ENCODE assay signal across 8 mouse cellular contexts in the genomic region with DNA sequence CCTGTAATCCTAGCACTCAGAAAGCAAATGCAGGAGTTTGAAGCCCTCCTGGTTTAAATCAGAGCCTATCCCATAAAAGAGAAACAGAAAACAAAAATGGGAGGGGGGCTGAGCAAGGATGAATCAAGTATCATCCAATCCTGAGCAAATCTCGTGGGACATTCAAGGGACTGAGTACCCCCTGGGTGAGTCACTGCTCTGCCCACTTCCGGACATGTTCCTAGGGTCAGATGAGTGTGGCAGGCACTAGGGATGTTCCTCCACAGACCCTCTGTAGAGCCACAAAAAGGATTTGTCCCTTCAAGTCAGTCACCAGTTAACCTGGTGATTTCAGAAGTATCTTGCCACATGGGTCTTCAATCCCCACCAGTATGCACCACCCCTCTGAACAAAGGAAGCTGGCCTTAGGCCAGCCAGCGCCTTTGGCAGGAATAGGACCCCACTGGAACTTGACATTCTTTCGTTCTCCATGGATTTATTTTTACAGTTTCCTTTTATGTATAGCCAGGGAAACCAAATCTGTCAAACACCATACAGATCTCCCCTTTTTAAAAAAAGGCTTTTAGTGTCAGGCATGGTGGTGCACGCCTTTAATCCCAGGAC. TPM values are rescaled to one million over a fixed set of nuclear protein-coding genes. Genes with fewer than 3 reads are reported as not detected.
DNase-seq lines count a peak whose midpoint lies in the region; ATAC-seq and TF ChIP-seq lines count a peak whose summit lies in the region.
"Had no signal": no experiment of that assay in that cellular context is flagged by ENCODE, and none has a peak within 500 bp of the region (broad histone marks: within the 10 kb centered on the region; RNA-seq: fewer than 3 reads in every experiment).

No protein-coding gene starts in this region.

- H3ac ChIP-seq in C2C12 (ENCODE audit: control insufficient read depth, insufficient read length, low read depth) = peak overlapping the region; percentile 26

- peaks cover 98% of the 10 kb centered on the region for H3K4me1 ChIP-seq in kidney, embryonic 15.5 days
- peaks cover 97% of the 10 kb centered on the region for H3K4me1 ChIP-seq in limb, embryonic 13.5 days

- WGBS in kidney, embryonic 15.5 days = 52% methylated on average over 5 of the region's 5 CpGs
- 52% methylated on average over 5 of the region's 5 CpGs for WGBS in limb, embryonic 13.5 days

- H3K4me3 ChIP-seq in kidney, embryonic 15.5 days (replicated peaks) = no peak overlapping the region
- H3K4me3 ChIP-seq in C2C12 (ENCODE audit: insufficient read depth, poor library complexity, severe bottlenecking) = no peak overlapping the region
- no peak overlapping the region for H3K4me3 ChIP-seq in limb, embryonic 13.5 days

- H3K79me2 ChIP-seq in C2C12 (ENCODE audit: control insufficient read depth, insufficient read depth) = peaks cover 97% of the 10 kb centered on the region

- peak overlapping the region; percentile 49 for H3K27ac ChIP-seq in kidney, embryonic 15.5 days
- peak overlapping the region; percentile 94 for H3K27ac ChIP-seq in limb, embryonic 13.5 days

- H3K36me3 ChIP-seq in kidney, embryonic 15.5 days = peaks cover 19% of the 10 kb centered on the region; the same call in 1 of the 2 replicates
- peaks cover 32% of the 10 kb centered on the region for H3K36me3 ChIP-seq in C2C12 (ENCODE audit: control insufficient read depth, insufficient read depth)
- peaks cover 13% of the 10 kb centered on the region for H3K36me3 ChIP-seq in limb, embryonic 13.5 days

- ATAC-seq in kidney, embryonic 15.5 days (replicated peaks; ENCODE audit: low FRiP score) = no peak
- 0 out of 2 replicates have a peak, but pooled peaks have one; percentile 24 for ATAC-seq in common myeloid progenitor, adult 5-6 weeks (replicated peaks; ENCODE audit: low read depth, poor library complexity, severe bottlenecking)
- ATAC-seq in limb, embryonic 13.5 days (ENCODE audit: low FRiP score, low read depth) = peak; percentile 11; the same call in 1 of the 2 replicates
- ATAC-seq in erythroid progenitor cell, adult 5-6 weeks (replicated peaks; ENCODE audit: low FRiP score, poor library complexity, severe bottlenecking) = no peak

- no peak for TF ChIP-seq CTCF in C2C12 (IDR thresholded peaks at IDR 0.05; ENCODE audit: control insufficient read depth, insufficient read depth, insufficient read length)

- no peak overlapping the region for H3K9ac ChIP-seq in kidney, embryonic 15.5 days
- H3K9ac ChIP-seq in limb, embryonic 13.5 days = peak overlapping the region; percentile 10; the same call in 1 of the 2 replicates

- DNase-seq in kidney, adult 8-10 months = no peak
- no peak for DNase-seq in adrenal gland, adult 2 months
- DNase-seq: cerebellum, adult 9-10 months had no signal

- H3K79me3 ChIP-seq in C2C12 (ENCODE audit: low read depth) = peaks cover 87% of the 10 kb centered on the region

- H3K9me3 ChIP-seq in kidney, embryonic 15.5 days (replicated peaks) = no peaks in the 10 kb centered on the region
- H3K9me3 ChIP-seq in limb, embryonic 13.5 days = no peaks in the 10 kb centered on the region

- H3K27me3 ChIP-seq in kidney, embryonic 15.5 days = no peaks in the 10 kb centered on the region
- no peaks in the 10 kb centered on the region for H3K27me3 ChIP-seq in C2C12 (ENCODE audit: control insufficient read depth, insufficient read depth, insufficient read length)
- H3K27me3 ChIP-seq in limb, embryonic 13.5 days = no peaks in the 10 kb centered on the region

- no peak overlapping the region for H3K4me2 ChIP-seq in kidney, embryonic 15.5 days
- peak overlapping the region; percentile 17; the same call in 1 of the 2 replicates for H3K4me2 ChIP-seq in limb, embryonic 13.5 days (replicated peaks)

TF ChIP-seq in C2C12, 6 proteins besides CTCF, POLR2A, EP300 and RAD21:
- TF ChIP-seq FOSL1 (IDR thresholded peaks at IDR 0.05; ENCODE audit: insufficient read depth, low read length, poor library complexity, severe bottlenecking) (peak; percentile 38), CEBPB (IDR thresholded peaks at IDR 0.05; ENCODE audit: low read depth) (no peak), MYOG (IDR thresholded peaks at IDR 0.05; ENCODE audit: control insufficient read depth, extremely low read depth, insufficient read length) (no peak), USF1 (IDR thresholded peaks at IDR 0.05; ENCODE audit: low read depth) (no peak)
TF ChIP-seq in C2C12: peak in this region for 1.

RNA-seq across cellular contexts. Expression of a gene that starts 6.7 kb away (rescaled TPM):
- 288 and 312 TPM in 2 replicates for polyA plus RNA-seq in kidney, embryonic 15.5 days (2015; fragmentation: Nextera tagmentation; extraction: Ambion mirVana)
- polyA plus RNA-seq in C2C12 (2012; fragmentation: generic; extraction: Trizol) = 465 TPM
- 42.6 and 76.9 TPM in 2 replicates for total RNA-seq in common myeloid progenitor, adult 5-6 weeks (2017)
- 270 and 300 TPM in 2 replicates for polyA plus RNA-seq in limb, embryonic 13.5 days (2015; fragmentation: Nextera tagmentation; extraction: Ambion mirVana)
- 170 and 189 TPM in 2 replicates for total RNA-seq in erythroid progenitor cell, adult 5-6 weeks (2015; ENCODE audit: low replicate concordance)
- total RNA-seq in erythroid progenitor cell, adult 5-6 weeks (2017; ENCODE audit: low replicate concordance) = 173 and 197 TPM in 2 replicates
- total RNA-seq in adrenal gland, adult 2 months (2021) = 100 to 1,000 TPM; 247 to 264 TPM
- polyA plus RNA-seq in adrenal gland, adult 2 months (2012; rRNA removed) = 301 and 316 TPM in 2 replicates

RNA-seq across cellular contexts. Expression of a gene that starts 26.3 kb away (rescaled TPM):
- 401 and 402 TPM in 2 replicates for polyA plus RNA-seq in kidney, embryonic 15.5 days (2015; fragmentation: Nextera tagmentation; extraction: Ambion mirVana)
- polyA plus RNA-seq in C2C12 (2012; fragmentation: generic; extraction: Trizol) = 429 TPM
- 417 and 491 TPM in 2 replicates for total RNA-seq in common myeloid progenitor, adult 5-6 weeks (2017)
- 422 and 454 TPM in 2 replicates for polyA plus RNA-seq in limb, embryonic 13.5 days (2015; fragmentation: Nextera tagmentation; extraction: Ambion mirVana)
- 83.8 and 161 TPM in 2 replicates for total RNA-seq in erythroid progenitor cell, adult 5-6 weeks (2015; ENCODE audit: low replicate concordance)
- 81.5 and 115 TPM in 2 replicates for total RNA-seq in erythroid progenitor cell, adult 5-6 weeks (2017; ENCODE audit: low replicate concordance)
- 100 to 1,000 TPM; 259 to 280 TPM for total RNA-seq in adrenal gland, adult 2 months (2021)
- 118 and 138 TPM in 2 replicates for polyA plus RNA-seq in adrenal gland, adult 2 months (2012; rRNA removed)

RNA-seq across cellular contexts. Expression of a gene that starts 26.5 kb away (rescaled TPM):
- 9.0 and 9.6 TPM in 2 replicates for polyA plus RNA-seq in kidney, embryonic 15.5 days (2015; fragmentation: Nextera tagmentation; extraction: Ambion mirVana)
- polyA plus RNA-seq in C2C12 (2012; fragmentation: generic; extraction: Trizol) = 3.6 TPM
- total RNA-seq in common myeloid progenitor, adult 5-6 weeks (2017) = 65.8 and 72.9 TPM in 2 replicates
- 9.5 and 10.0 TPM in 2 replicates for polyA plus RNA-seq in limb, embryonic 13.5 days (2015; fragmentation: Nextera tagmentation; extraction: Ambion mirVana)
- total RNA-seq in erythroid progenitor cell, adult 5-6 weeks (2015; ENCODE audit: low replicate concordance) = 13.0 and 23.1 TPM in 2 replicates
- total RNA-seq in erythroid progenitor cell, adult 5-6 weeks (2017; ENCODE audit: low replicate concordance) = 7.3 and 7.9 TPM in 2 replicates
- total RNA-seq in adrenal gland, adult 2 months (2021) = 1 to 10 TPM in 1 of 2 experiments, under 1 TPM in 1; 0.37 to 1.3 TPM
- 2.2 TPM in 2 replicates for polyA plus RNA-seq in adrenal gland, adult 2 months (2012; rRNA removed)

Comparison
In these comparisons a context has a peak if more than half of its experiments do, and no peak if none do; other contexts are left out.
1. ATAC-seq: peak in common myeloid progenitor, adult 5-6 weeks (single experiment) and limb, embryonic 13.5 days (single experiment); none in kidney, embryonic 15.5 days (single experiment) and erythroid progenitor cell, adult 5-6 weeks (single experiment).